Mouse (Mus musculus): ENCODE results near the gene Rasal2. TPM values are rescaled to one million over a fixed set of nuclear protein-coding genes. Genes with fewer than 3 reads are reported as not detected.

The Rasal2 gene
- polyA plus RNA-seq, 1 experiment = 13.7 TPM

- no peaks in the 10 kb centered on the region for H3K27me3 ChIP-seq (ENCODE audit: control insufficient read depth, insufficient read depth, low read length)
- no peak overlapping the region for H3K27ac ChIP-seq (ENCODE audit: control insufficient read depth, insufficient read depth, low read depth, low read length)
- TF ChIP-seq CTCF (IDR thresholded peaks at IDR 0.05; ENCODE audit: control insufficient read depth, insufficient read depth, insufficient replicate concordance, low read depth, low read length) (no peak), POLR2A (IDR thresholded peaks at IDR 0.05; ENCODE audit: control insufficient read depth, low read depth, low read length) (no peak)
- H3K4me1 ChIP-seq (ENCODE audit: control insufficient read depth, insufficient read depth, low read length) = no peaks in the 10 kb centered on the region
- H3K36me3 ChIP-seq (ENCODE audit: control insufficient read depth, insufficient read depth, low read length) = no peaks in the 10 kb centered on the region
- no peak overlapping the region for H3K4me3 ChIP-seq (ENCODE audit: control insufficient read depth, low read depth, low read length)
Observed at GRCm38 (mm10) chr1:157295868-157296267, 116.5 kb downstream of the Rasal2 start.

GRCm38 (mm10) chr1:157290173-157290572, 122.2 kb downstream of the Rasal2 start:
- TF ChIP-seq CTCF (IDR thresholded peaks at IDR 0.05; ENCODE audit: control insufficient read depth, insufficient read depth, insufficient replicate concordance, low read depth, low read length) = no peak
- Histone ChIP-seq H3K36me3 (ENCODE audit: control insufficient read depth, insufficient read depth, low read length) (no peaks in the 10 kb centered on the region), H3K4me3 (ENCODE audit: control insufficient read depth, low read depth, low read length) (no peak overlapping the region), H3K27me3 (ENCODE audit: control insufficient read depth, insufficient read depth, low read length) (no peaks in the 10 kb centered on the region), H3K27ac (ENCODE audit: control insufficient read depth, insufficient read depth, low read depth, low read length) (no peak overlapping the region), H3K4me1 (ENCODE audit: control insufficient read depth, insufficient read depth, low read length) (no peaks in the 10 kb centered on the region)

- H3K27ac ChIP-seq (ENCODE audit: control insufficient read depth, insufficient read depth, low read depth, low read length) = no peak overlapping the region
- no peaks in the 10 kb centered on the region for H3K27me3 ChIP-seq (ENCODE audit: control insufficient read depth, insufficient read depth, low read length)
- H3K4me1 ChIP-seq (ENCODE audit: control insufficient read depth, insufficient read depth, low read length) = no peaks in the 10 kb centered on the region
- no peaks in the 10 kb centered on the region for H3K36me3 ChIP-seq (ENCODE audit: control insufficient read depth, insufficient read depth, low read length)
- TF ChIP-seq POLR2A (IDR thresholded peaks at IDR 0.05; ENCODE audit: control insufficient read depth, low read depth, low read length) (no peak), CTCF (IDR thresholded peaks at IDR 0.05; ENCODE audit: control insufficient read depth, insufficient read depth, insufficient replicate concordance, low read depth, low read length) (no peak)
- H3K4me3 ChIP-seq (ENCODE audit: control insufficient read depth, low read depth, low read length) = no peak overlapping the region
Observed at GRCm38 (mm10) chr1:157289251-157289650, 123.1 kb downstream of the Rasal2 start.

GRCm38 (mm10) chr1:157286561-157286960, 125.8 kb downstream of the Rasal2 start:
- Histone ChIP-seq H3K27me3 (ENCODE audit: control insufficient read depth, insufficient read depth, low read length) (no peaks in the 10 kb centered on the region), H3K4me1 (ENCODE audit: control insufficient read depth, insufficient read depth, low read length) (no peaks in the 10 kb centered on the region), H3K36me3 (ENCODE audit: control insufficient read depth, insufficient read depth, low read length) (no peaks in the 10 kb centered on the region), H3K27ac (ENCODE audit: control insufficient read depth, insufficient read depth, low read depth, low read length) (no peak overlapping the region), H3K4me3 (ENCODE audit: control insufficient read depth, low read depth, low read length) (no peak overlapping the region)
- TF ChIP-seq POLR2A (IDR thresholded peaks at IDR 0.05; ENCODE audit: control insufficient read depth, low read depth, low read length) (no peak), CTCF (IDR thresholded peaks at IDR 0.05; ENCODE audit: control insufficient read depth, insufficient read depth, insufficient replicate concordance, low read depth, low read length) (no peak)

- no peak for TF ChIP-seq POLR2A (IDR thresholded peaks at IDR 0.05; ENCODE audit: control insufficient read depth, low read depth, low read length)
- no peak for TF ChIP-seq CTCF (IDR thresholded peaks at IDR 0.05; ENCODE audit: control insufficient read depth, insufficient read depth, insufficient replicate concordance, low read depth, low read length)
- H3K36me3 ChIP-seq (ENCODE audit: control insufficient read depth, insufficient read depth, low read length) = no peaks in the 10 kb centered on the region
- H3K4me3 ChIP-seq (ENCODE audit: control insufficient read depth, low read depth, low read length) = no peak overlapping the region
- H3K27ac ChIP-seq (ENCODE audit: control insufficient read depth, insufficient read depth, low read depth, low read length) = no peak overlapping the region
- no peaks in the 10 kb centered on the region for H3K4me1 ChIP-seq (ENCODE audit: control insufficient read depth, insufficient read depth, low read length)
- no peaks in the 10 kb centered on the region for H3K27me3 ChIP-seq (ENCODE audit: control insufficient read depth, insufficient read depth, low read length)
Observed at GRCm38 (mm10) chr1:157285366-157285765, 127.0 kb downstream of the Rasal2 start.

GRCm38 (mm10) chr1:157280781-157281180, 131.6 kb downstream of the Rasal2 start:
- Histone ChIP-seq H3K4me1 (ENCODE audit: control insufficient read depth, insufficient read depth, low read length) (no peaks in the 10 kb centered on the region), H3K36me3 (ENCODE audit: control insufficient read depth, insufficient read depth, low read length) (no peaks in the 10 kb centered on the region), H3K4me3 (ENCODE audit: control insufficient read depth, low read depth, low read length) (no peak overlapping the region), H3K27ac (ENCODE audit: control insufficient read depth, insufficient read depth, low read depth, low read length) (no peak overlapping the region), H3K27me3 (ENCODE audit: control insufficient read depth, insufficient read depth, low read length) (no peaks in the 10 kb centered on the region)
- TF ChIP-seq CTCF (IDR thresholded peaks at IDR 0.05; ENCODE audit: control insufficient read depth, insufficient read depth, insufficient replicate concordance, low read depth, low read length) = no peak
- no peak for TF ChIP-seq POLR2A (IDR thresholded peaks at IDR 0.05; ENCODE audit: control insufficient read depth, low read depth, low read length)

- Histone ChIP-seq H3K4me1 (ENCODE audit: control insufficient read depth, insufficient read depth, low read length) (no peaks in the 10 kb centered on the region), H3K27ac (ENCODE audit: control insufficient read depth, insufficient read depth, low read depth, low read length) (no peak overlapping the region), H3K4me3 (ENCODE audit: control insufficient read depth, low read depth, low read length) (no peak overlapping the region), H3K27me3 (ENCODE audit: control insufficient read depth, insufficient read depth, low read length) (no peaks in the 10 kb centered on the region), H3K36me3 (ENCODE audit: control insufficient read depth, insufficient read depth, low read length) (no peaks in the 10 kb centered on the region)
- TF ChIP-seq CTCF (IDR thresholded peaks at IDR 0.05; ENCODE audit: control insufficient read depth, insufficient read depth, insufficient replicate concordance, low read depth, low read length) (no peak), POLR2A (IDR thresholded peaks at IDR 0.05; ENCODE audit: control insufficient read depth, low read depth, low read length) (no peak)
Observed at GRCm38 (mm10) chr1:157275672-157276307, 136.6 kb downstream of the Rasal2 start.
